In the genomic region with DNA sequence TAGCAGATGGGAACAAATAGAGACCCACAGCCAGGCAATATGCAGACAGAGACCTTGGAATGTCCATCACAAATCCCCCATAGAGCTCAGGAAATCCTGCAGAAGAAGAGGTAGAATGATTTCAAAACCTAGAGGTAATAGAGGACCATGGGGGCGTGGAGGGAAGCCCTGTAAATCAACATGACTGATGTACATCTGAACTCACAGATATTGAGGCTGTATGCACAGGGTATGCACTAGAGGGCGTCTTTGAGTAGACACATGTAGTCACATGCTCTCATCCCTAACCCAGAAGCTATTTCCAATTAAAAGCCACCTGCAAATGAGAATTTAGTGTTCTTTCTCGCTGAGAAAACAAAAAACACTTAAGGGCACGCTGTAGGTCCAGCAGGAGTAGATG, we compare ENCODE assay signal across 25 mouse cellular contexts.
DNase-seq lines count a peak whose midpoint lies in the region; ATAC-seq and TF ChIP-seq lines count a peak whose summit lies in the region.
"Had no signal": no experiment of that assay in that cellular context is flagged by ENCODE, and none has a peak within 500 bp of the region (broad histone marks: within the 10 kb centered on the region; RNA-seq: fewer than 3 reads in every experiment).

No protein-coding gene starts in this region.

- ATAC-seq in lung, postnatal 0 days, result no peak
- ATAC-seq: CD4-positive, CD25-positive, alpha-beta regulatory T cell, adult 4 months; intestine, embryonic 16.5 days; liver, postnatal 0 days had no signal

- H3K27me3 ChIP-seq in heart, adult 2 months (ENCODE audit: control insufficient read depth, insufficient read depth, low read length), result no peaks in the 10 kb centered on the region
- no peaks in the 10 kb centered on the region for H3K27me3 ChIP-seq in lung, postnatal 0 days (replicated peaks; ENCODE audit: insufficient read depth, low read length)
- H3K27me3 ChIP-seq: embryonic facial prominence, embryonic 12.5 days; heart, embryonic 15.5 days; hindbrain, embryonic 15.5 days; kidney, embryonic 15.5 days had no signal

- intact Hi-C loops in heart, adult 2 months (cut with DNase I), result no loop called here
- intact Hi-C loops in heart, postnatal 36 days (cut with DNase I), result no loop called here

- in situ Hi-C loops in ES-E14 (cut with MboI; ENCODE audit: low sequenced_read_pairs in 2 of 2, unreplicated experiment in 2 of 2), result no loop called here

- no peak overlapping the region for H3K9ac ChIP-seq in heart, adult 2 months (ENCODE audit: low read depth, low read length)
- no peak overlapping the region for H3K9ac ChIP-seq in lung, postnatal 0 days (replicated peaks; ENCODE audit: low read depth)
- H3K9ac ChIP-seq in ES-E14 (ENCODE audit: insufficient read depth, low read depth, low read length, poor library complexity, severe bottlenecking), result no peak overlapping the region
- H3K9ac ChIP-seq: embryonic facial prominence, embryonic 12.5 days; heart, embryonic 15.5 days; hindbrain, embryonic 15.5 days; kidney, embryonic 15.5 days; liver, postnatal 0 days had no signal

- 73% methylated on average over 4 of the region's 4 CpGs for WGBS in heart, adult 2 months
- 65% methylated on average over 4 of the region's 4 CpGs for WGBS in lung, postnatal 0 days

- H3K27ac ChIP-seq in heart, adult 2 months, result no peak overlapping the region
- H3K27ac ChIP-seq in lung, postnatal 0 days (ENCODE audit: low read length), result no peak overlapping the region
- no peak overlapping the region for H3K27ac ChIP-seq in ES-E14 (ENCODE audit: insufficient read depth, low read depth, low read length, poor library complexity, severe bottlenecking)
- H3K27ac ChIP-seq: embryonic facial prominence, embryonic 12.5 days; heart, embryonic 15.5 days; hindbrain, embryonic 15.5 days; kidney, embryonic 15.5 days; macrophage had no signal

- no peaks in the 10 kb centered on the region for H3K79me2 ChIP-seq in heart, adult 2 months (replicated peaks; ENCODE audit: control insufficient read depth, insufficient read depth, low read length)

- H3K4me2 ChIP-seq in lung, postnatal 0 days (replicated peaks; ENCODE audit: low read depth, low read length), result no peak overlapping the region
- H3K4me2 ChIP-seq: embryonic facial prominence, embryonic 12.5 days; heart, embryonic 15.5 days; hindbrain, embryonic 15.5 days; kidney, embryonic 15.5 days; liver, embryonic 11.5 days had no signal

- no peaks in the 10 kb centered on the region for H3K9me3 ChIP-seq in lung, postnatal 0 days (ENCODE audit: low read length)
- no peaks in the 10 kb centered on the region for H3K9me3 ChIP-seq in ES-E14 (ENCODE audit: control insufficient read depth, insufficient read depth, low read depth, low read length)
- H3K9me3 ChIP-seq: embryonic facial prominence, embryonic 12.5 days; heart, embryonic 15.5 days; hindbrain, embryonic 15.5 days; kidney, embryonic 15.5 days had no signal

- TF ChIP-seq EP300 in heart, adult 2 months (IDR thresholded peaks at IDR 0.05; ENCODE audit: insufficient read depth, low read depth, low read length), result no peak
- TF ChIP-seq EP300 in lung, postnatal 0 days (IDR thresholded peaks at IDR 0.05), result no peak

- H3K36me3 ChIP-seq in heart, adult 2 months (ENCODE audit: control insufficient read depth, insufficient read depth, low read length), result no peaks in the 10 kb centered on the region
- H3K36me3 ChIP-seq in lung, postnatal 0 days (ENCODE audit: insufficient read depth, low read length), result no peaks in the 10 kb centered on the region
- H3K36me3 ChIP-seq in ES-E14 (ENCODE audit: control insufficient read depth, insufficient read depth, low read length, poor library complexity, severe bottlenecking), result no peaks in the 10 kb centered on the region
- H3K36me3 ChIP-seq: embryonic facial prominence, embryonic 12.5 days; heart, embryonic 15.5 days; hindbrain, embryonic 15.5 days; kidney, embryonic 15.5 days had no signal

- TF ChIP-seq POLR2A in heart, adult 2 months (IDR thresholded peaks at IDR 0.05; ENCODE audit: insufficient read depth, low read depth, low read length), result no peak

- no peak overlapping the region for H3K4me3 ChIP-seq in heart, adult 2 months
- H3K4me3 ChIP-seq in lung, postnatal 0 days (ENCODE audit: low read depth, low read length), result no peak overlapping the region
- H3K4me3 ChIP-seq in ES-E14 (ENCODE audit: insufficient read depth in 1 of 2, low read depth in 1 of 2, low read length in 2 of 2, poor library complexity in 1 of 2, severe bottlenecking in 1 of 2), result no peak overlapping the region
- H3K4me3 ChIP-seq: embryonic facial prominence, embryonic 12.5 days; heart, embryonic 15.5 days; hindbrain, embryonic 15.5 days; kidney, embryonic 15.5 days had no signal

- TF ChIP-seq CTCF in heart, adult 2 months (IDR thresholded peaks at IDR 0.05), result peak; percentile 23
- peak; percentile 34 for TF ChIP-seq CTCF in lung, postnatal 0 days (IDR thresholded peaks at IDR 0.05)

- H3K4me1 ChIP-seq in heart, adult 2 months (ENCODE audit: control insufficient read depth, insufficient read depth, low read length), result peaks cover 4% of the 10 kb centered on the region
- no peaks in the 10 kb centered on the region for H3K4me1 ChIP-seq in lung, postnatal 0 days (ENCODE audit: insufficient read depth, low read depth, low read length)
- H3K4me1 ChIP-seq in ES-E14 (ENCODE audit: control insufficient read depth in 2 of 2, insufficient read depth in 2 of 2, low read length in 2 of 2, poor library complexity in 1 of 2), result no peaks in the 10 kb centered on the region
- H3K4me1 ChIP-seq: embryonic facial prominence, embryonic 12.5 days; heart, embryonic 15.5 days; hindbrain, embryonic 15.5 days; kidney, embryonic 15.5 days had no signal

- DNase-seq in embryo, embryonic 10 days (ENCODE audit: low spot score), result peak; percentile 11
- no peak for DNase-seq in embryo, embryonic 10.5 days (ENCODE audit: low spot score)
- no peak for DNase-seq in heart, adult 2 months
- DNase-seq in heart, postnatal 36 days, result no peak
- no peak for DNase-seq in lung, postnatal 0 days (ENCODE audit: low spot score)
- DNase-seq in lung, adult 18-20 months, result no peak
- DNase-seq in ES-E14 (ENCODE audit: low read depth, low spot score), result peak; percentile 12
- DNase-seq in T-cell, adult 2 months (ENCODE audit: low spot score), result no peak
- DNase-seq: adrenal gland, postnatal 14 days; cerebellum, adult 2 months; cerebellum, postnatal 36 days; gastrocnemius, postnatal 14 days; heart, postnatal 4 days; kidney, postnatal 4 days; liver, postnatal 0 days; thymus, adult 2 months; thymus, postnatal 4 days had no signal

TF ChIP-seq in ES-E14, 5 proteins besides CTCF, POLR2A, EP300 and RAD21:
- TF ChIP-seq CHD2 (IDR thresholded peaks at IDR 0.05; ENCODE audit: low read depth, low read length), result no peak
- no peak for TF ChIP-seq ZNF384 (IDR thresholded peaks at IDR 0.05; ENCODE audit: low read depth, low read length)
- no peak for TF ChIP-seq MAFK (IDR thresholded peaks at IDR 0.05; ENCODE audit: insufficient read depth, low read depth, low read length)
- no peak for TF ChIP-seq HCFC1 (IDR thresholded peaks at IDR 0.05; ENCODE audit: borderline replicate concordance, insufficient read depth, low read length)
- no peak; the same call in 1 of the 2 replicates for TF ChIP-seq ZC3H11A (IDR thresholded peaks at IDR 0.05; ENCODE audit: borderline replicate concordance, low read depth, low read length)

Comparison
In these comparisons a context has a peak if more than half of its experiments do, and no peak if none do; other contexts are left out.
1. DNase-seq: peak in embryo, embryonic 10 days (single experiment) and ES-E14 (single experiment); none in embryo, embryonic 10.5 days (single experiment), heart, adult 2 months (0 of 2), heart, postnatal 36 days (0 of 2), lung, postnatal 0 days (single experiment), lung, adult 18-20 months (0 of 2) and T-cell, adult 2 months (single experiment).